Mouse (Mus musculus): ENCODE measurements at regions not wholly inside any gene's neighbourhood (a gene's known extent, or its start where the extent isn't known, plus 50 kb on each side); places are given as distances from the start of the nearest gene placed in this dataset.

GRCm38 (mm10) chr2:179282276-179282675 lies 160.0 kb upstream of the Cdh4 start:
- ATAC-seq (replicated peaks; ENCODE audit: low FRiP score, poor library complexity, severe bottlenecking) = no peak

- no peak for ATAC-seq (replicated peaks; ENCODE audit: low FRiP score, poor library complexity, severe bottlenecking)
These were observed 151.8 kb upstream of the Cdh4 start for GRCm38 (mm10) chr2:179290394-179290793.

GRCm38 (mm10) chr2:179291046-179291563 lies 151.1 kb upstream of the Cdh4 start:
- no peak for ATAC-seq (replicated peaks; ENCODE audit: low FRiP score, poor library complexity, severe bottlenecking)

- no peak for ATAC-seq (replicated peaks; ENCODE audit: low FRiP score, poor library complexity, severe bottlenecking)
These were observed 150.3 kb upstream of the Cdh4 start for GRCm38 (mm10) chr2:179291958-179292357.

GRCm38 (mm10) chr2:179292566-179292965 lies 149.7 kb upstream of the Cdh4 start:
- no peak for ATAC-seq (replicated peaks; ENCODE audit: low FRiP score, poor library complexity, severe bottlenecking)

- no peak for ATAC-seq (replicated peaks; ENCODE audit: low FRiP score, poor library complexity, severe bottlenecking)
These were observed 149.1 kb upstream of the Cdh4 start for GRCm38 (mm10) chr2:179293114-179293513.

GRCm38 (mm10) chr2:179297057-179297456 lies 145.2 kb upstream of the Cdh4 start:
- no peak for ATAC-seq (replicated peaks; ENCODE audit: low FRiP score, poor library complexity, severe bottlenecking)

- ATAC-seq (replicated peaks; ENCODE audit: low FRiP score, poor library complexity, severe bottlenecking) = no peak
These were observed 138.5 kb upstream of the Cdh4 start for GRCm38 (mm10) chr2:179303765-179304164.

GRCm38 (mm10) chr2:179307286-179307931 lies 134.8 kb upstream of the Cdh4 start:
- no peak for ATAC-seq (replicated peaks; ENCODE audit: low FRiP score, poor library complexity, severe bottlenecking)

- ATAC-seq (replicated peaks; ENCODE audit: low FRiP score, poor library complexity, severe bottlenecking) = no peak
These were observed 134.3 kb upstream of the Cdh4 start for GRCm38 (mm10) chr2:179307932-179308303.

GRCm38 (mm10) chr2:179318046-179318445 lies 124.2 kb upstream of the Cdh4 start:
- no peak for ATAC-seq (replicated peaks; ENCODE audit: low FRiP score, poor library complexity, severe bottlenecking)

- ATAC-seq (replicated peaks; ENCODE audit: low FRiP score, poor library complexity, severe bottlenecking) = no peak
These were observed 117.0 kb upstream of the Cdh4 start for GRCm38 (mm10) chr2:179325242-179325641.

GRCm38 (mm10) chr2:179332872-179333489 lies 109.2 kb upstream of the Cdh4 start:
- no peak for ATAC-seq (replicated peaks; ENCODE audit: low FRiP score, poor library complexity, severe bottlenecking)

- no peak for ATAC-seq (replicated peaks; ENCODE audit: low FRiP score, poor library complexity, severe bottlenecking)
These were observed 108.6 kb upstream of the Cdh4 start for GRCm38 (mm10) chr2:179333587-179333986.

- ATAC-seq (replicated peaks; ENCODE audit: low FRiP score, poor library complexity, severe bottlenecking) = no peak
These were observed 106.0 kb upstream of the Cdh4 start for GRCm38 (mm10) chr2:179336235-179336634.

- ATAC-seq (replicated peaks; ENCODE audit: low FRiP score, poor library complexity, severe bottlenecking) = no peak
These were observed 89.6 kb upstream of the Cdh4 start for GRCm38 (mm10) chr2:179352676-179353075.

GRCm38 (mm10) chr2:179354866-179355265 lies 87.4 kb upstream of the Cdh4 start:
- no peak for ATAC-seq (replicated peaks; ENCODE audit: low FRiP score, poor library complexity, severe bottlenecking)

GRCm38 (mm10) chr2:179370882-179371546 lies 71.2 kb upstream of the Cdh4 start:
- no peak for ATAC-seq (replicated peaks; ENCODE audit: low FRiP score, poor library complexity, severe bottlenecking)

- no peak for ATAC-seq (replicated peaks; ENCODE audit: low FRiP score, poor library complexity, severe bottlenecking)
These were observed 70.7 kb upstream of the Cdh4 start for GRCm38 (mm10) chr2:179371553-179371952.

- no peak for ATAC-seq (replicated peaks; ENCODE audit: low FRiP score, poor library complexity, severe bottlenecking)
These were observed 62.4 kb upstream of the Cdh4 start for GRCm38 (mm10) chr2:179379691-179380443.

GRCm38 (mm10) chr2:179380444-179380705 lies 61.9 kb upstream of the Cdh4 start:
- no peak for ATAC-seq (replicated peaks; ENCODE audit: low FRiP score, poor library complexity, severe bottlenecking)

Measured in erythroid progenitor cell, adult 5-6 weeks (primary cell).